Mouse (Mus musculus) hindbrain, embryonic 15.5 days (tissue): ENCODE data around the gene Frmd4a. TPM values are rescaled to one million over a fixed set of nuclear protein-coding genes. Genes with fewer than 3 reads are reported as not detected.
A peak's percentile ranks its signal among the peaks of the same experiment; 100 is the strongest.

Experiments used
- ATAC-seq: fragments of 200-750 bp; cut with Nextera tagmentation; 2 replicates; pipeline ENCODE4 v1.8.0; 2017; ENCODE audit warnings: low read depth, moderate number of reproducible peaks, moderate TSS enrichment; ENCODE audit not compliant: low FRiP score
- H3K27ac ChIP-seq: fragments of 300-500 bp; sonication (generic); replicated peaks from 2 replicates; pipeline ENCODE4 v1.5.1; 2015; ENCODE audit warnings: mild to moderate bottlenecking, inconsistent platforms
- H3K27me3 ChIP-seq: fragments of 300-500 bp; sonication (generic); 2 replicates; pipeline ENCODE4 v1.6.1; 2015; ENCODE audit warnings: control low read depth, inconsistent platforms
- H3K36me3 ChIP-seq: fragments of 300-500 bp; sonication (generic); 2 replicates; pipeline ENCODE4 v1.6.1; 2015; ENCODE audit warnings: control low read depth, inconsistent platforms
- H3K4me1 ChIP-seq: fragments of 300-500 bp; sonication (generic); replicated peaks from 2 replicates; pipeline ENCODE4 v1.6.1; 2015; ENCODE audit warnings: control low read depth, inconsistent platforms
- H3K4me2 ChIP-seq: fragments of 300-500 bp; sonication (generic); 2 replicates; pipeline ENCODE4 v1.6.1; 2015; ENCODE audit warnings: moderate library complexity, mild to moderate bottlenecking, inconsistent platforms
- H3K4me3 ChIP-seq: fragments of 300-500 bp; sonication (generic); 2 replicates; pipeline ENCODE4 v1.5.1; 2015; ENCODE audit warnings: mild to moderate bottlenecking, inconsistent platforms
- H3K9ac ChIP-seq: fragments of 300-500 bp; sonication (generic); 2 replicates; pipeline ENCODE4 v1.6.1; 2015; ENCODE audit warnings: inconsistent platforms
- H3K9me3 ChIP-seq: fragments of 300-500 bp; sonication (generic); 2 replicates; pipeline ENCODE4 v1.6.1; 2016; ENCODE audit warnings: control low read depth, inconsistent platforms
- WGBS: fragments of 180-500 bp; shearing (Covaris S2); methylation state at CpG from one replicate; pipeline ENCODE4 v1.1.7; 2015; 5-methylcytosine and 5-hydroxymethylcytosine counted together
- polyA plus RNA-seq: library from polyadenylated mRNA; unstranded; fragments of >200 nt; fragmentation: Nextera tagmentation; extraction: Ambion mirVana; gene quantifications from 2 replicates; pipeline ENCODE4 v1.2.1, GENCODE M21; 2015

Gene Frmd4a
- polyA plus RNA-seq, 1 experiment from 2014 or later: 56.1 TPM

DNA sequence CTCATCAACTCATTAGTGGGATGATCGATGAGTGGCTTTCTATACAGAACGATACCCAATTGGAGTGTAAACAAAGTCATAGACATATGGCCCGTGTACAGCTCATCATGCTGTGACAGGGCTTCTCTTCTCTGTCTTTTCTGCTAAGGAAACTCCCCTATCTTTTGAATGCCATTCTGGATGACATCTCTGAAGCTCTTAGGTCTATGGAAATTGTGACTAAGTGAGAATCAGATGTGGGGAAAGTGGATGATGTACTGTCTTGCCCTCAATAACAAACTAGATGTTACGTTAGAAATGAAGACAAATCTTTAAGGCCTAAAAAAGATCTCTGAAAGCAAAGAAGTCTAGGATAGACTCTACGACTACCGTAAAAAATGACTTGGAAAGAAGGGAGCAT, 362.9 kb downstream of the Frmd4a start:
- H3K27me3 ChIP-seq: no peaks in the 10 kb centered on the region
- H3K9me3 ChIP-seq: no peaks in the 10 kb centered on the region
- WGBS: 88% methylated on average over 6 of the region's 6 CpGs
- no peak overlapping the region for H3K9ac ChIP-seq
- H3K4me2 ChIP-seq: no peak overlapping the region
- H3K36me3 ChIP-seq: no peaks in the 10 kb centered on the region
- H3K4me3 ChIP-seq: no peak overlapping the region
- no peak for ATAC-seq
- no peaks in the 10 kb centered on the region for H3K4me1 ChIP-seq
- H3K27ac ChIP-seq: no peak overlapping the region

DNA sequence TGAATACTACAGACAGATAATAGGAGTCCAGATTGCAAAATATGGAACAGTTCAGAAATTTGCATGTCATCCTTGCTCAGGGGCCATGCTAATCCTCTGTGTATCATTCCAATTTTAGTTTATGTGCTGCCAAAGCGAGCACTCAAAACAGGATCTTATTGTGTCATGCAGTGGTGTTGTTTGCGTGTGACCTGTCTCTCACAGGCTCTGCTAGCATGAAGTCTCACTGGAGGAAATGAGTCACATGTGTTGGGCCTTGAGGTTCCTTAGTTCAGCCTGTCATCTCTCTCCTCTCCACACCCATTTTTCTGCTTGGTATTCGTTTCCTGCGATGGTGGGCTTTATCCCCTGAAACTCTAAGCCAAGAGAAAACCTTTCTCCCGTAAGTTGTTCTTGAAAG, 363.4 kb downstream of the Frmd4a start:
- no peak for ATAC-seq
- Histone ChIP-seq H3K4me1 (no peaks in the 10 kb centered on the region), H3K4me2 (no peak overlapping the region), H3K36me3 (no peaks in the 10 kb centered on the region), H3K27me3 (no peaks in the 10 kb centered on the region), H3K9ac (no peak overlapping the region), H3K27ac (no peak overlapping the region), H3K9me3 (no peaks in the 10 kb centered on the region), H3K4me3 (no peak overlapping the region)
- WGBS: 92% methylated on average over 5 of the region's 5 CpGs

DNA sequence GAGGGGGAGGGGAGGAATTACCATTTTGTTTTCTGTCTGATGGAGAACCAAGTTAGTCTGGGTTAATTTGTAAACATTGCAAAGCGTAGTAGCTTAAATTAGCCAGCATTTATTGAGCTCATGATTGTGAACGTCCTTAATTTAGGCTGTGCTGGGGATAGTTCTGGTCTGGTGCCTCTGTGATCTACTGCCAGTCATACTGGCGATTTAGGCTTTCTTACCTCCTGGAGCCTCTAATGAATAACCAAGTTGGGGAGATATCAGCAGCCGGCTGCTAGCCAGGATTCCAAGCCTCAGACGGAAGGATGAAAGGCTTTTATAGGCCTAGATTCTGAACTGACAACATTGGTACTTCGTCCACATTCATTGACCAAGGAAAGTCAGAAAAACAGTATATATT, 369.0 kb downstream of the Frmd4a start:
- ATAC-seq: no peak
- Histone ChIP-seq H3K4me2 (no peak overlapping the region), H3K9ac (no peak overlapping the region), H3K4me3 (no peak overlapping the region), H3K36me3 (no peaks in the 10 kb centered on the region), H3K27ac (no peak overlapping the region), H3K9me3 (no peaks in the 10 kb centered on the region), H3K4me1 (peaks cover 6% of the 10 kb centered on the region; the same call in 1 of the 2 replicates), H3K27me3 (no peaks in the 10 kb centered on the region)
- 28% methylated on average over 6 of the region's 6 CpGs for WGBS

DNA sequence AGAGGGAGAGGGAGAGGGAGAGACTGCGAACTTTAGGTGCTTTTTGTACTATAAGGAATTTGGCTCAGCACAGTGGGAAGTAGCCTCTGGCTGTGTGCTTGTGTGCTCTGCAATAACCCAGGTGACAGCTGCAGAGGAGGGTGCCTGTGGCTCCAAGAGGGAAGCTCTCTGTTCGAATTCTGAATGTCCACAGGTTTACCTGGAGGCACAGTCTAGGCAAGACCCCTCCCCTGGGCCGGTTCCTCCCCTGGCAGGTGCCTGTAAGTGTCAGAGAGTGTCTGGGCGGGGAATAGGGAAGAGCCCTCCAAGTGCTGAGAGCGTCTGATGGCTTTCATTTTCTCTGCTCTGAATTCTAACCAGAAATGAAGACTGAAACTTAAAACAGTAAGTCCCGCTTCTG, 371.8 kb downstream of the Frmd4a start:
- Histone ChIP-seq H3K36me3 (no peaks in the 10 kb centered on the region), H3K9ac (no peak overlapping the region), H3K9me3 (no peaks in the 10 kb centered on the region), H3K4me1 (peaks cover 6% of the 10 kb centered on the region; the same call in 1 of the 2 replicates), H3K4me2 (no peak overlapping the region), H3K4me3 (no peak overlapping the region), H3K27ac (no peak overlapping the region), H3K27me3 (no peaks in the 10 kb centered on the region)
- no peak for ATAC-seq
- WGBS: 35% methylated on average over 6 of the region's 6 CpGs

DNA sequence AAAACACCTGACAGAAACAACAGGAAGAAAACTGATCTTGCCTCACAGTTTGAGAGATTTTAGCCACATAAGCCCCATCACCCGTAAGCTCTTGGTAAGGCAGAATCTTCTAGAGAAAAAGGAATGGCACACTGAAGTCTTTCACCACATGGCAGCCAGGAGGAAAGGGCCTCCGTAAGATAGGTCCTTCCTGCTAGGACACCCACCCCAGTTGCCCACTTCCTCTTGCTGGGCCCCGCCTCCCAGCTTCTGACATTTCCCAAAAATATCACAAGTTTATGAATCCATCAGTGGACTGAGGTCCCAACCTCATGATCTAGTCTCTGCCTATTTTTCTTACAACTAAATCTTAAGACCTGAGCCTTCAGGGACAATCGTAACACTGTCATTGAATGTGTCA, 373.6 kb downstream of the Frmd4a start:
- no peak for ATAC-seq
- Histone ChIP-seq H3K4me3 (no peak overlapping the region), H3K4me1 (peaks cover 6% of the 10 kb centered on the region; the same call in 1 of the 2 replicates), H3K9ac (no peak overlapping the region), H3K9me3 (no peaks in the 10 kb centered on the region), H3K27me3 (no peaks in the 10 kb centered on the region), H3K36me3 (no peaks in the 10 kb centered on the region), H3K4me2 (no peak overlapping the region), H3K27ac (peak overlapping the region; percentile 28; the same call in 1 of the 2 replicates)
- WGBS: 83% methylated on average over 4 of the region's 4 CpGs

DNA sequence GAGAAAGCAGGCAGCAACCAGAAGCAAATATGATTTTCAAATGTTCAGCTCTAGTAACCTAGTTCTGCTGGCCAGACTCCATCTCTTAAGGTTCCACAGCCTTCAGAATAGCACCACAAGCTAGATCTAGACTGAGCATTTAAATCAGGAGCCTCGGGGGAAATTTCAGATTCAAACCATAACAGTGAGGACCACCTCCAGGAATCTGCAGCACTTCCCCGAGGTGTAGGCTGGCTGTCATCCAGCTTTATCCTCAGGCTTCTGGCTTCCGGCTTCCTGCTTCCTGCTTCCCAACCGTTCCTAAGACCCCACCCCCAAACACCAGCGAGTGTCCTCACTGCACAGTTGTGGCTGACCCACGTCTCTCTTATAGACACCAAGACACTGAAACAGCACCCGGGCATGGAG, 374.2 kb downstream of the Frmd4a start:
- peak overlapping the region; percentile 28; the same call in 1 of the 2 replicates for H3K27ac ChIP-seq
- H3K4me1 ChIP-seq: peaks cover 6% of the 10 kb centered on the region; the same call in 1 of the 2 replicates
- no peak overlapping the region for H3K9ac ChIP-seq
- H3K36me3 ChIP-seq: no peaks in the 10 kb centered on the region
- no peaks in the 10 kb centered on the region for H3K9me3 ChIP-seq
- ATAC-seq: 0 out of 2 replicates have a peak, but pooled peaks have one; percentile 15
- H3K27me3 ChIP-seq: no peaks in the 10 kb centered on the region
- 50% methylated on average over 7 of the region's 7 CpGs for WGBS
- no peak overlapping the region for H3K4me2 ChIP-seq
- no peak overlapping the region for H3K4me3 ChIP-seq

DNA sequence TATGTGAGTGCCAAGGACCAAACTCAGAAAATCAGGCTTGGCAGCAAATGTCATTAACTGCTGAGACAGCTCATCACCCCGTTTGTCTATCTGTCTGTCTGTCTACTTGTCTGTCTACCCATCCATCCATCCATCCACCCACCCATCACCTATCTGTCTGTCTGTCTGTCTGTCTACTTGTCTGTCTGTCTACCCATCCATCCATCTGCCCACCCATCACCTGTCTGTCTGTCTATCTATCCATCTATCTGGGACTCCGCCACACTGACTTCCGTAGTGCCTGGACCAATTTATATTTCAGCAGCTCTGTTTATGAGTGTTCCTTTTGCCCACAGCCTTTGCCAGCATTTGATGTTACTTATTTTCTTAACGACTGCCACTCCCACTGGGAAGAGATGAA, 375.5 kb downstream of the Frmd4a start:
- WGBS: 96% methylated on average over 4 of the region's 4 CpGs
- no peak for ATAC-seq

DNA sequence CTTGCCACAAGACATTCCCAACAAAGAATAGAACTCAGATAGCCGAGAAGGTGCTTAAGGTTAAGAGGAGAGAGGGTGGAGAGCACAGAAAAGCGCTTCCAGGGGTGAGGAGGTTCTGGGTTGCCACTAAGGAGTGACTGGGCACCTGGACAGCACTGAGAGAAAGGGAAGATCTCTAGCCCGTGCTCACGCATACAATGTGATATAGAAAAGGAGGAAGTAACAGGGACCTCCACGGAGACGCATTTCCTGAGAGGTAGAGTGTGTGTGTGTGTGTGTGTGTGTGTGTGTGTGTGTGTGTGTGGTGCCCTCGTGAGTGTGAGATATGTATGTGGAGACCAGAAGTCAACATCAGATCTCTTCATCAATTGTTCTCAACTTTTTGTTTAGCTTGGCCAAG, 377.1 kb downstream of the Frmd4a start:
- H3K9me3 ChIP-seq: no peaks in the 10 kb centered on the region
- H3K27ac ChIP-seq: no peak overlapping the region
- no peak overlapping the region for H3K4me2 ChIP-seq
- WGBS: 87% methylated on average over 7 of the region's 7 CpGs
- no peaks in the 10 kb centered on the region for H3K36me3 ChIP-seq
- H3K9ac ChIP-seq: no peak overlapping the region
- 0 out of 2 replicates have a peak, but pooled peaks cover 2% of the 10 kb centered on the region for H3K4me1 ChIP-seq
- no peak overlapping the region for H3K4me3 ChIP-seq
- no peak for ATAC-seq
- no peaks in the 10 kb centered on the region for H3K27me3 ChIP-seq

More for the DNA sequence above, 375.5 kb downstream of the Frmd4a start:
- no peak overlapping the region for H3K4me2 ChIP-seq
- no peaks in the 10 kb centered on the region for H3K9me3 ChIP-seq
- no peaks in the 10 kb centered on the region for H3K36me3 ChIP-seq
- H3K27ac ChIP-seq: no peak overlapping the region
- no peak overlapping the region for H3K4me3 ChIP-seq
- H3K27me3 ChIP-seq: no peaks in the 10 kb centered on the region
- peaks cover 6% of the 10 kb centered on the region; the same call in 1 of the 2 replicates for H3K4me1 ChIP-seq
- no peak overlapping the region for H3K9ac ChIP-seq

DNA sequence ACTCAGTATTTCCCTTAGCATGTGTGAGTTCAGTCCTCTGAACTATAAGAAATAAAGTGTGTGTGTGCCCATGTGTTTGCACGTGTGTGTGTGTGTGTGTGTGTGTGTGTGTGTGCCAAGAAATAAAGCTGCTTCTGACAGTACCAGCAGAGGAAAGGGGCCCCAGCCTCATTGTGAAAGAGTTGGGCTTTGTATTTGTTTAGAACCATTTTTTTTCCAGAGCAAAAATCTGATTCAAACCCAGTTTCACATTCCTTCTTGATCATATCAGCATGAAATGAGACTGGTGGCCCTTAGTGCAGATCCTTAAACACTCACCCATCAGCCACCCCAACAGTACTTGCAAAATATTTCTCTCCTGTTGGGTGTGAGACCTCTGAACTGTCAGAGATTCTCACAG, 382.2 kb downstream of the Frmd4a start:
- no peak overlapping the region for H3K9ac ChIP-seq
- H3K36me3 ChIP-seq: no peaks in the 10 kb centered on the region
- H3K27me3 ChIP-seq: no peaks in the 10 kb centered on the region
- peak overlapping the region; percentile 97; the same call in 1 of the 2 replicates for H3K27ac ChIP-seq
- no peaks in the 10 kb centered on the region for H3K9me3 ChIP-seq
- no peak overlapping the region for H3K4me2 ChIP-seq
- H3K4me1 ChIP-seq: peaks cover 25% of the 10 kb centered on the region
- 40% methylated on average over 1 of the region's 1 CpGs for WGBS
- H3K4me3 ChIP-seq: no peak overlapping the region
- no peak for ATAC-seq

DNA sequence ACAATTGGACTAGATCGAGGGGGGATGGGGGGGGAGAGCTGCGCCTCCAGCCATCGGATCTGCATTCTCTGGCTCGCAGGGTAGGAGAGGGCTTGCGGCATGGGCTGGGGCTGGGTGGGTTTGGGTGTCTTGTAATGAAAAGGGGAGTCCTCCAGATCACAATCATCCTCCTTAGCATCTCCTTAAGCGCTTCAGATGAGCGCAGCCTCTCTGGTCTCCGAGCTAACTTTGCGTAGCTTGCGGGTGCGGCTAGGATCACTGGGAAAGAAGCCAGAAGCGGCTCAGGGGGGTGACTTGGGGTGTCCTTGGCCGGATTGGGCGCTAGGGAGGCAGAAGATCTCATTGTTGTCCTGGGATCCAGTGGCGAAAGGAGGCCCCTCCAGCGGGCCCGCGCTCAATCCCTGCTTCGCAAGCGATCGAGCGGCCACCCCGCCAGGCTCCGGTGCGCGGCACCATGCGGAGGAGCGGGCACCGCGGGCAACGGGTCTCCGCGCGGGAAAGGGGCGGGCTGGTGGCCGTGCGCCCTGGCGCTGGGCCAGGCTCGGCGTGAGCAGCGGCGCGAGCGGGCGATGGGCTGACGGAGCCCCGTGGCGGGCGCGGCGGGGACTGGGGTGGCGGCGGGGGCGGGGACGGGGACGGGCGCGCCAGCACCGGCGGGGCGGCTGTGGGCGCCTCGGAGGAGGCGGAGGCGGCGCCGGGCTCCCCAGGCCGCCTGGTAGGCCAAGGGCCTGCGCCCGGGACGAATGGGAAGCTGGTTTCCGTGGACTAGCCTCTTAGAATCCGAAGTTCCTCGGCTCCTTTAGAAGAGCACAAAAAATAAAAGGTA, 383.5 kb downstream of the Frmd4a start:
- Histone ChIP-seq H3K4me1 (peaks cover 38% of the 10 kb centered on the region), H3K9ac (peak overlapping the region; percentile 77), H3K27ac (peak overlapping the region; percentile 97), H3K4me2 (peak overlapping the region; percentile 63), H3K36me3 (no peaks in the 10 kb centered on the region), H3K4me3 (peak overlapping the region; percentile 61), H3K9me3 (no peaks in the 10 kb centered on the region), H3K27me3 (no peaks in the 10 kb centered on the region)
- ATAC-seq: peak; percentile 65
- WGBS: under 1% methylated on average over 63 of the region's 74 CpGs

DNA sequence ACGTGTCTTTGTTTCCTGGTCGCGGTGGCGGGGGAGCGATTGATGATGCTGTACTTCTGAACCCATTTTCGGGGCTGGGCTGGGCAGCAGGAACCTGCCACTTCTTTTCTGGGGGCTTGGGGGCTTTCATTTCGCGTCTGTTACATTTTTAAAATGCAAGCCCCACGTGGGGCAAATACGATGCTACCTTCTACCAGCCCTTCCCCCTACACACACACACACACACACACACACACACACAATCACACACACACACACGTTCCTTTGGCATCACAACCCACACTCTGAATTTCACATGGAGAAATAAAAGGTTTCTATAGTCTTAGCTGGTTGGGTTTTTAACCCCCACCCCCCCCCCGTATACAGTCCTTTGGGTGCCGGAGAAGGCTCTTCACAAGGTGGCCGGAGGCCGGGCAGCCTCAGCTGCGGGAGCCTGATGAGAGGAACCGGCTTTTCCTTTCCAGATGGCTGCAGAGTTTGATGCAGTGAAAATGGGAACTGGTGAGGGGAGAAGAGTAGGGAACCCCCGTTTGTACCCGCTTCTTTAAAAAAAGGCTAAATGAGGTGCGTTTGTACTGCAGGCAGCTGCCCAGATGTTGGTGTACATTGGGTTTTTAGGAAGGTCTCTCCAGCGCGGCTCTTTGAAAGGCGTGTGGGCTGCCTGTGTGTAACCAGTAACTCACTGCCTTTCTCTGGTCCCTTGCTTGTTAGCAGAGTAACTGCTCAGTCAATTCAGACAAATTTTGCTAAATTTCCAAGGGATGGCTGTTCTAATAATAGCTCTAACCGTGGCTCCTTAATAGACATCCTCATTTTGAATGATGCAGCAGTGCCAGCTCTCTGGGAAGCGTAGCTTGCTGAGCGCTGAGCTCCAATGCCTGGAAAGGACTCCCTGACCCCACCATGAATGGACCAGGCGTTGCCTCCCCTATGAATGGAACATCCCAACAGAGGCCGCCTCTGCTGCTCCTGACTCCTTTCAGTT, 384.4 kb downstream of the Frmd4a start:
- WGBS: under 1% methylated on average over 28 of the region's 28 CpGs
- peaks cover 47% of the 10 kb centered on the region for H3K4me1 ChIP-seq

DNA sequence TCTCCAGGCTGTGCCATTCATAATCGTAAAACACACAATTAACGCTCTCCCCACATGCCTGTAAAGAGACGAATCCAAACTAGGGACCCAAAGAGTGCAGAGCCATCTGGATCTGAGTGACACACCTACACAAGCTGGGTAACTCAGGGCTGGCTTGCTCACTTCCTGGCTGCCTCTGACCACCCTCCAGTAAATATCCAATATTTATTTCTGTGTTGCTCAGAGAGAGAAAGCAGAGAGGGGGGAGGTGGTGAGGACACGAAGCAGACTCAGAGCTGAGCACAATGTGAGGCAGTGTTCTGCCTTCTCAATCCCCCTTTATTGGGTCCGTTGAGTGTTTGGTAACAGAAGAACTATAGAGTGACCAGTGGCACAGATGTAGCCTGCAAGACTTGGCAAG, 389.5 kb downstream of the Frmd4a start:
- Histone ChIP-seq H3K4me2 (0 out of 2 replicates have a peak overlapping the region, but pooled peaks have one; percentile 1), H3K4me1 (peaks cover 76% of the 10 kb centered on the region), H3K4me3 (no peak overlapping the region), H3K27ac (peak overlapping the region; percentile 28), H3K36me3 (no peaks in the 10 kb centered on the region), H3K27me3 (no peaks in the 10 kb centered on the region), H3K9me3 (no peaks in the 10 kb centered on the region), H3K9ac (no peak overlapping the region)
- ATAC-seq: peak; percentile 39
- WGBS: 26% methylated on average over 5 of the region's 5 CpGs

More for the DNA sequence above, 384.4 kb downstream of the Frmd4a start:
- peak overlapping the region; percentile 63 for H3K4me2 ChIP-seq
- H3K27ac ChIP-seq: peak overlapping the region; percentile 97
- H3K27me3 ChIP-seq: no peaks in the 10 kb centered on the region
- H3K9me3 ChIP-seq: no peaks in the 10 kb centered on the region
- no peaks in the 10 kb centered on the region for H3K36me3 ChIP-seq
- peak overlapping the region; percentile 61 for H3K4me3 ChIP-seq
- peak; percentile 76 for ATAC-seq
- peak overlapping the region; percentile 77 for H3K9ac ChIP-seq
